Mouse (Mus musculus): Measurements from ENCODE around the gene Hoxb8. TPM values are rescaled to one million over a fixed set of nuclear protein-coding genes. Genes with fewer than 3 reads are reported as not detected.

Hoxb8 gene
- polyA plus RNA-seq, 1 experiment from 2014 or later, result 27.9 TPM

DNA sequence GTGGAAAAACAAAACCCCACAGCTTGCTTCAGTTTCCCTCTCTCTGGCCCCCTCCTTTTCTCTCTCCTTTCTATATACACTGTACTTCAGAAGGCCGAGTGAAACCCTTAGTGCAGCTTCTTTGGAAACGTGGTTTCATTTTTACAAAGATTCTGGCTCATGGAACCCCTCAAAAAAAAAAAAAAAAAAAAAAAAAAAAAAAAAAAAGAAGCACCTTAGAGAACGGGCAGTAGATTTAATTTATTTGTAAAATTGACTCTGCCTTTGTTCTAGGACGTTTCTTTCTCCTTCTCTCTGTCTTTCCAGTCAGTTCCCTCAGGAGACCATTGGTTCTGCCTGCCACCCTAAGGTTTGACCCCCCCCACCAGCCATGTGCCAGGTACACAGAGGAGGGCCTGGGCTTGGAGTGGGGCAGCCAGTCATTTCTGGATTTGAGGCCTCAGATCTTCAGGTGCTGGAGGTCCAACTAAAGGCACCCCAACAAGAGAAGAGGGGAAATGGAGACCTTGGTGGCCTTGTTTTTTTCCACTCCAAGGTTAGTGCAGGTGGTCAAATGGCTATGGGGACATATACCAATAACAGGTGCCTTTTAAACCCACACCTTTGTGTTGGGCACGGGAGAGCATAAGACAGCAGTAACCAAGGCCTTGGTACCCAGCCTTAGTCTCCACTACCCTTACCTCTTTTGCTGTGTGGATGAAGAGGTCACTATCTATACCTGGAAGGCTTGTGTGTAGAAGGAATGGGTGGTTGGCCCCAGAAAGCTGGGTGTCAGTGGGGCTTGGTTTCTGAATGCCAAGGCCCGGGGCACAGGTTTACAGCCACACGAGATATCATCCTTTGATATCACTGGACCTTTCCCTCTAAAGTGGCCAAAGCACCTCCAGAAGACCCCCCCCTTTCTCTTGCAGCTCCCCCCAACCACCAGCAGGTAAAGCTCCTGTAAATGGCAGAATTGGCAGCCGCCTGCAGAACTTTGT lies 1.0 kb upstream of the Hoxb8 start:
- H3K27me3 ChIP-seq (ENCODE audit: control insufficient read depth, insufficient read depth, low read length), result 0 out of 2 replicates have a peak, but pooled peaks cover 3% of the 10 kb centered on the region
- peak overlapping the region; percentile 96 for H3K4me3 ChIP-seq (ENCODE audit: low read depth, low read length)
- H3K9me3 ChIP-seq (ENCODE audit: control insufficient read depth, low read length), result no peaks in the 10 kb centered on the region
- H3K9ac ChIP-seq (ENCODE audit: low read length), result peak overlapping the region; percentile 100
- H3K4me1 ChIP-seq (ENCODE audit: control insufficient read depth, insufficient read depth, low read length), result peaks cover 18% of the 10 kb centered on the region; the same call in 1 of the 2 replicates
- DNase-seq (ENCODE audit: low spot score) (no peak), ATAC-seq (ENCODE audit: insufficient read depth, low FRiP score, low TSS enrichment) (no peak)
- peak overlapping the region; percentile 100 for H3K4me2 ChIP-seq (ENCODE audit: low read depth)
- H3K27ac ChIP-seq (ENCODE audit: low read depth, low read length), result peak overlapping the region; percentile 100
- no peaks in the 10 kb centered on the region for H3K36me3 ChIP-seq (ENCODE audit: control insufficient read depth, insufficient read depth, low read length)
- 6% methylated on average over 8 of the region's 8 CpGs for WGBS

GRCm38 (mm10) chr11:96281396-96281795 lies 309 bp upstream of the Hoxb8 start:
- no peak for ATAC-seq (ENCODE audit: insufficient read depth, low FRiP score, low TSS enrichment)
- H3K9me3 ChIP-seq (ENCODE audit: control insufficient read depth, low read length), result no peaks in the 10 kb centered on the region
- DNase-seq (ENCODE audit: low spot score), result no peak
- WGBS, result 1% methylated on average over 18 of the region's 18 CpGs
- H3K4me3 ChIP-seq (ENCODE audit: low read depth, low read length), result peak overlapping the region; percentile 96
- H3K4me2 ChIP-seq (ENCODE audit: low read depth), result peak overlapping the region; percentile 100
- peaks cover 11% of the 10 kb centered on the region; the same call in 1 of the 2 replicates for H3K4me1 ChIP-seq (ENCODE audit: control insufficient read depth, insufficient read depth, low read length)
- peak overlapping the region; percentile 100 for H3K9ac ChIP-seq (ENCODE audit: low read length)
- H3K27me3 ChIP-seq (ENCODE audit: control insufficient read depth, insufficient read depth, low read length), result 0 out of 2 replicates have a peak, but pooled peaks cover 3% of the 10 kb centered on the region
- peak overlapping the region; percentile 100 for H3K27ac ChIP-seq (ENCODE audit: low read depth, low read length)
- H3K36me3 ChIP-seq (ENCODE audit: control insufficient read depth, insufficient read depth, low read length), result no peaks in the 10 kb centered on the region

DNA sequence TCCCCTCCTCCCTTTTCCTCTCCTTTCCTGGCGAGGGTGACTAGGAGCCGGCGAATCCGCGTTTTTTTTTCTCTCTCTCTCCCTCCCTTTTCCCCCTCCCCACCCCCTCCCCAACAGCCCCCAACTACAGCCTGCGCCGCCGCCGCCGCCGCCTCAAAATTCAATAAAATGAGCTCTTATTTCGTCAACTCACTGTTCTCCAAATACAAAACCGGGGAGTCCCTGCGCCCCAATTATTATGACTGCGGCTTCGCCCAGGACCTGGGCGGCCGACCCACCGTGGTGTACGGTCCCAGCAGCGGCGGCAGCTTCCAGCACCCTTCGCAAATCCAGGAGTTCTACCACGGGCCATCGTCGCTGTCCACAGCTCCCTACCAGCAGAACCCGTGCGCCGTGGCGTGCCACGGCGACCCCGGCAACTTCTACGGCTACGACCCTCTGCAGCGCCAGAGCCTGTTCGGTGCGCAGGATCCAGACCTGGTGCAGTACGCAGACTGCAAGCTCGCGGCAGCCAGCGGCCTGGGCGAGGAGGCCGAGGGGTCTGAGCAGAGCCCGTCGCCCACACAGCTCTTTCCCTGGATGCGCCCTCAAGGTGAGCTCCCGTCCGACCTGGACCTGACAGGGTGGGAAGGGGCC lies 1.2 kb downstream of the Hoxb8 start:
- peak overlapping the region; percentile 100 for H3K9ac ChIP-seq (ENCODE audit: low read length)
- H3K9me3 ChIP-seq (ENCODE audit: control insufficient read depth, low read length), result no peaks in the 10 kb centered on the region
- peak overlapping the region; percentile 100 for H3K27ac ChIP-seq (ENCODE audit: low read depth, low read length)
- 0 out of 2 replicates have a peak, but pooled peaks cover 3% of the 10 kb centered on the region for H3K27me3 ChIP-seq (ENCODE audit: control insufficient read depth, insufficient read depth, low read length)
- peak overlapping the region; percentile 96 for H3K4me3 ChIP-seq (ENCODE audit: low read depth, low read length)
- no peaks in the 10 kb centered on the region for H3K36me3 ChIP-seq (ENCODE audit: control insufficient read depth, insufficient read depth, low read length)
- ATAC-seq (ENCODE audit: insufficient read depth, low FRiP score, low TSS enrichment), result no peak
- peak overlapping the region; percentile 100 for H3K4me2 ChIP-seq (ENCODE audit: low read depth)
- H3K4me1 ChIP-seq (ENCODE audit: control insufficient read depth, insufficient read depth, low read length), result peaks cover 18% of the 10 kb centered on the region
- no peak for DNase-seq (ENCODE audit: low spot score)
- WGBS, result under 1% methylated on average over 49 of the region's 49 CpGs

GRCm38 (mm10) chr11:96284041-96284749 lies 2.5 kb downstream of the Hoxb8 start:
- H3K9me3 ChIP-seq (ENCODE audit: control insufficient read depth, low read length), result no peaks in the 10 kb centered on the region
- H3K36me3 ChIP-seq (ENCODE audit: control insufficient read depth, insufficient read depth, low read length), result no peaks in the 10 kb centered on the region
- H3K9ac ChIP-seq (ENCODE audit: low read length), result peak overlapping the region; percentile 100
- peak overlapping the region; percentile 100 for H3K27ac ChIP-seq (ENCODE audit: low read depth, low read length)
- no peak for DNase-seq (ENCODE audit: low spot score)
- H3K4me1 ChIP-seq (ENCODE audit: control insufficient read depth, insufficient read depth, low read length), result peaks cover 24% of the 10 kb centered on the region
- ATAC-seq (ENCODE audit: insufficient read depth, low FRiP score, low TSS enrichment), result no peak
- H3K27me3 ChIP-seq (ENCODE audit: control insufficient read depth, insufficient read depth, low read length), result 0 out of 2 replicates have a peak, but pooled peaks cover 3% of the 10 kb centered on the region
- peak overlapping the region; percentile 100 for H3K4me2 ChIP-seq (ENCODE audit: low read depth)
- peak overlapping the region; percentile 96 for H3K4me3 ChIP-seq (ENCODE audit: low read depth, low read length)
- whole genome bisulfite sequencing, result under 1% methylated on average over 47 of the region's 49 CpGs

DNA sequence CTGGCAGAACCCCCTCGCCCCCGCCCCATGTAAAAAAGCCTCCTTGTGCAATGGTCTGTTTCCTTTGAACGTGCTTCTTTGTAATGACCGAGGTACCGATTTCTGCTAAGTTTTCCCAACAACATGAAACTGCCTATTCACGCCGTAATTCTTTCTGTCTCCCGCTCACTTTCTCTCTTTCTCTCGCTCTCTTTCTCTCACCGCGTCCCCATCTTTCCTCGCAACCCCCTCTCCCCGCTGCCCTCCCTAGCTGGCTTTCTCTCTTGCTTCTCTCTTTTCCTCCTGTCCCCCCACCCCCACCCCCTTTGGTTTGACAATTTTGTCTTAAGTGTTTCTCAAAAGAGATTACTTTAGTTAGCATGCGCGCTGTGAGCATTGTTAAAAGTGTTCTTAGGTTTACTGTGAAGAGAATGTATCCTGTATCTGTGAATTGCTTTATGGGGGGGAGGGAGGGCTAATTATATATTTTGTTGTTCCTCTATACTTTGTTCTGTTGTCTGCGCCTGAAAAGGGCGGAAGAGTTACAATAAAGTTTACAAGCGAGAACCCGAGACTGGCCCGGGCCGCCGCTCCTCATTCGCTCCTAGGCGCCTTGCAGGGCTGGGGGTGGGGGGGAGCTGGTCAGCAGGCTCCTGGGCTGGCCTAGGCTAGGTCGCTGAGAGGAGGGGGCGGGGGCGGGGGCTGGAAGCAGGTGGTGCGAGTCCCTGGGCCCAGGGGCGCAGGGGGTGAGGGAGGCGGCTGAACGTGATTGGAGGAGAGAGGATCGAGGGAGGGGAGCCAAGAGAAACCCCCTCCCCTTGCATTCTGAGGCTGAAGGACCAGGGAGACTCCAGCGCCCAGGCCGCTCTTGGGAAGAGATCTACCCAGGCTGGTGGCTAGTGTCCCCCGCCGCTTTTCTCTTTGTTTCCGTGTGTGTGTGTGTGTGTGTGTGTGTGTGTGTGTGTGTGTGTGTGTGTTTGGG lies 3.3 kb downstream of the Hoxb8 start:
- ATAC-seq (ENCODE audit: insufficient read depth, low FRiP score, low TSS enrichment) (peak; percentile 79), DNase-seq (ENCODE audit: low spot score) (peak; percentile 89)
- under 1% methylated on average over 29 of the region's 37 CpGs for WGBS
- peaks cover 19% of the 10 kb centered on the region for H3K4me1 ChIP-seq (ENCODE audit: control insufficient read depth, insufficient read depth, low read length)
- H3K9me3 ChIP-seq (ENCODE audit: control insufficient read depth, low read length), result no peaks in the 10 kb centered on the region
- H3K4me2 ChIP-seq (ENCODE audit: low read depth), result peak overlapping the region; percentile 100
- H3K27ac ChIP-seq (ENCODE audit: low read depth, low read length), result peak overlapping the region; percentile 100
- H3K4me3 ChIP-seq (ENCODE audit: low read depth, low read length), result peak overlapping the region; percentile 96
- no peaks in the 10 kb centered on the region for H3K36me3 ChIP-seq (ENCODE audit: control insufficient read depth, insufficient read depth, low read length)
- H3K27me3 ChIP-seq (ENCODE audit: control insufficient read depth, insufficient read depth, low read length), result 0 out of 2 replicates have a peak, but pooled peaks cover 3% of the 10 kb centered on the region
- peak overlapping the region; percentile 100 for H3K9ac ChIP-seq (ENCODE audit: low read length)

- H3K4me3 ChIP-seq (ENCODE audit: low read depth, low read length), result peak within 1 kb of the TSS; percentile 96
- WGBS, result under 1% methylated on average over 43 of the region's 43 CpGs
- H3K36me3 ChIP-seq (ENCODE audit: control insufficient read depth, insufficient read depth, low read length), result no peaks in the 10 kb centered on the region
- ATAC-seq (ENCODE audit: insufficient read depth, low FRiP score, low TSS enrichment) (peak; percentile 29; the same call in 1 of the 2 replicates), DNase-seq (ENCODE audit: low spot score) (peak; percentile 81)
- peak within 1 kb of the TSS; percentile 100 for H3K9ac ChIP-seq (ENCODE audit: low read length)
- peak within 1 kb of the TSS; percentile 100 for H3K27ac ChIP-seq (ENCODE audit: low read depth, low read length)
- H3K9me3 ChIP-seq (ENCODE audit: control insufficient read depth, low read length), result no peaks in the 10 kb centered on the region
- H3K4me2 ChIP-seq (ENCODE audit: low read depth), result peak within 1 kb of the TSS; percentile 100
- 0 out of 2 replicates have a peak, but pooled peaks cover 3% of the 10 kb centered on the region for H3K27me3 ChIP-seq (ENCODE audit: control insufficient read depth, insufficient read depth, low read length)
- peaks cover 20% of the 10 kb centered on the region for H3K4me1 ChIP-seq (ENCODE audit: control insufficient read depth, insufficient read depth, low read length)
Observed at GRCm38 (mm10) chr11:96285771-96286738, 4.3 kb downstream of the Hoxb8 start, which contains the start of gene Hoxb7. Gene Hoxb7 (plus strand): TSS chr11:96286623.

All from neural tube, embryonic 11.5 days (tissue).